Mouse (Mus musculus): Measurements from ENCODE around the gene Extl2. TPM values are rescaled to one million over a fixed set of nuclear protein-coding genes. Genes with fewer than 3 reads are reported as not detected.

The Extl2 gene
- polyA plus RNA-seq, 1 experiment, result 6.0 TPM

DNA sequence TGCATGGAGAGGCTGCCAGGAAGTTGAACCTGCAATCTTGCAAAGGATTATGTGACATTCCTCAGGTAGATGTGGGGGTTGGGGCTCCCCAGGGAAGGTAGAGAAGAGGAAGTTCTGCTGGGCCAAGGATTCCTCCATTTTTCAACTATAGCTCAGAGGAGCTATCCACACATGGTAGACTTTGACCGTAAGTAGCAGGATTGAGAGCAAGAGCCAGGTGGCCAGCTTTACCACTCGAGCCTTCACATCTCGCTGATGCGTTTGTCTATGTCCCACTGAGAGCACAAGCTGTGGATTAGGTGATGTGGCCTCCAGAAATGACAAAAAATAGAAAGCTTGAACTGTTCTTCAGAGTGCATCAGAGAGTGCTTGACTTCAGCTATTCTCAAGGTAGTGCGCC lies 11.9 kb downstream of the Extl2 start:
- TF ChIP-seq CTCF (IDR thresholded peaks at IDR 0.05; ENCODE audit: borderline replicate concordance, control insufficient read depth, extremely low read depth, insufficient read depth, low read length, poor library complexity), result no peak
- no peak for TF ChIP-seq POLR2A (IDR thresholded peaks at IDR 0.05; ENCODE audit: control insufficient read depth, extremely low read depth, insufficient read depth, low read length, poor library complexity)
- Histone ChIP-seq H3K4me1 (replicated peaks; ENCODE audit: control insufficient read depth, insufficient read depth, low read length) (no peaks in the 10 kb centered on the region), H3K27me3 (ENCODE audit: control insufficient read depth, insufficient read depth, low read length) (no peaks in the 10 kb centered on the region), H3K4me3 (ENCODE audit: control insufficient read depth, insufficient read depth, low read length) (no peak overlapping the region), H3K36me3 (ENCODE audit: control insufficient read depth, insufficient read depth, low read length) (no peaks in the 10 kb centered on the region), H3K27ac (ENCODE audit: control insufficient read depth, insufficient read depth, low read length) (no peak overlapping the region)
- no peak for DNase-seq
- WGBS, result 98% methylated on average over 5 of the region's 5 CpGs

DNA sequence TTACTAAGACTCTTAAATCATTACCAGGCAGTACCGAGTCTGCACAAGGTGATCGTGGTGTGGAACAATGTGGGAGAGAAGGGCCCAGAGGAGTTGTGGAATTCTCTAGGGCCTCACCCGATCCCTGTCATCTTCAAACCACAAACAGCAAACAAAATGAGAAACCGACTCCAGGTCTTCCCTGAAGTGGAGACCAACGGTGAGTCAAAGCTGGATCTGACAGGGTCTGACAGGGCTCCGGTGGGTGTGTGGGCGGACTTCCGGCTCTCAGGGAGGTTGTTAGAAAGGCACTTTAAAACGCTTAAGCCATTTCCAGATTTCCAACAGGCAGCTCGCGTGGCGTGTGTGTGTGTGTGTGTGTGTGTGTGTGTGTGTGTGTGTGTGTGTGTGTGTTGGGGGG lies 17.0 kb downstream of the Extl2 start:
- TF ChIP-seq POLR2A (IDR thresholded peaks at IDR 0.05; ENCODE audit: control insufficient read depth, extremely low read depth, insufficient read depth, low read length, poor library complexity) (no peak), CTCF (IDR thresholded peaks at IDR 0.05; ENCODE audit: borderline replicate concordance, control insufficient read depth, extremely low read depth, insufficient read depth, low read length, poor library complexity) (no peak)
- no peak overlapping the region for H3K4me3 ChIP-seq (ENCODE audit: control insufficient read depth, insufficient read depth, low read length)
- no peaks in the 10 kb centered on the region for H3K4me1 ChIP-seq (replicated peaks; ENCODE audit: control insufficient read depth, insufficient read depth, low read length)
- DNase-seq, result no peak
- no peaks in the 10 kb centered on the region for H3K27me3 ChIP-seq (ENCODE audit: control insufficient read depth, insufficient read depth, low read length)
- no peaks in the 10 kb centered on the region for H3K36me3 ChIP-seq (ENCODE audit: control insufficient read depth, insufficient read depth, low read length)
- 96% methylated on average over 12 of the region's 12 CpGs for WGBS
- H3K27ac ChIP-seq (ENCODE audit: control insufficient read depth, insufficient read depth, low read length), result no peak overlapping the region

DNA sequence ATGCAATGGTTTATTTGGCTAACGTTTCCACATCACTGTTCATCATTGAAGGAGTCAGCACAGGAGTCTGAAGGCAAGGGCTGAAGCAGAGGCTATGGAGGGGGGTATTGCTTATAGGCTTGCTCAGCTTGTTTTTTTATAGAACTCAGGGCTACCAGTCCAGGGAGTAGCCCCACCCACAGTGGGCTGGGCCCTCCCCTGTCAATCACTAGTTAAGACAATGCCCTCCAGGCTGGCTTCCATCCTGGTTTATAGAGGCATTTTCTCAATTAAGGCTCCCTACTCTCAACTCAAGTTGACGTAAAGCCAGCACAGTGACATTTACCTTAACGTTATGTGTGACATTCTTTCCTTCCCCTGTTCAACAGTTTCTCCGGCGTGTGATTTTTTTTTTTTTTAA lies 17.4 kb downstream of the Extl2 start:
- Histone ChIP-seq H3K4me1 (replicated peaks; ENCODE audit: control insufficient read depth, insufficient read depth, low read length) (no peaks in the 10 kb centered on the region), H3K4me3 (ENCODE audit: control insufficient read depth, insufficient read depth, low read length) (no peak overlapping the region), H3K27me3 (ENCODE audit: control insufficient read depth, insufficient read depth, low read length) (no peaks in the 10 kb centered on the region), H3K36me3 (ENCODE audit: control insufficient read depth, insufficient read depth, low read length) (no peaks in the 10 kb centered on the region), H3K27ac (ENCODE audit: control insufficient read depth, insufficient read depth, low read length) (no peak overlapping the region)
- WGBS, result 94% methylated on average over 5 of the region's 5 CpGs
- no peak for DNase-seq
- no peak for TF ChIP-seq CTCF (IDR thresholded peaks at IDR 0.05; ENCODE audit: borderline replicate concordance, control insufficient read depth, extremely low read depth, insufficient read depth, low read length, poor library complexity)
- no peak for TF ChIP-seq POLR2A (IDR thresholded peaks at IDR 0.05; ENCODE audit: control insufficient read depth, extremely low read depth, insufficient read depth, low read length, poor library complexity)

DNA sequence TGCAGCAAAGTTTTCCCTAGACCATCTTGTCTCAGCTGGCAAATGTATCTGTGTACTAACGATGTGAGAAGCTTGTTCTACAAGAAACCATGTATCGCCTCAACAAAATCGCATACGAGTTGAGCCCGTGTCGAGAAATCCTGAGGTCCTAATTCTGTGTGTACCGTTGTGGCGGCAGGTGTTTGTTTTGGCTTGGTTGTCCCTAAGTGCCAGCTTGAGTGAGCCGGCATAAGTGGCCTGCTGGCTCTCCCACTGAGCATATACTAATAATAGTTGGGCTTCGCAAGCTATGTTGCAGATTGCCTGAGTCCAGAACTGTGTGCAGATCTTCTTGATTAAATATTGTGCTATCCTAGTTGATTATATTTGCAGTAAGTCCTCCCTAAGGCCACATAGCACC lies 18.4 kb downstream of the Extl2 start:
- no peak for TF ChIP-seq POLR2A (IDR thresholded peaks at IDR 0.05; ENCODE audit: control insufficient read depth, extremely low read depth, insufficient read depth, low read length, poor library complexity)
- TF ChIP-seq CTCF (IDR thresholded peaks at IDR 0.05; ENCODE audit: borderline replicate concordance, control insufficient read depth, extremely low read depth, insufficient read depth, low read length, poor library complexity), result no peak
- H3K4me1 ChIP-seq (replicated peaks; ENCODE audit: control insufficient read depth, insufficient read depth, low read length), result peaks cover 4% of the 10 kb centered on the region
- DNase-seq, result no peak
- no peak overlapping the region for H3K27ac ChIP-seq (ENCODE audit: control insufficient read depth, insufficient read depth, low read length)
- WGBS, result 96% methylated on average over 10 of the region's 10 CpGs
- no peaks in the 10 kb centered on the region for H3K27me3 ChIP-seq (ENCODE audit: control insufficient read depth, insufficient read depth, low read length)
- no peak overlapping the region for H3K4me3 ChIP-seq (ENCODE audit: control insufficient read depth, insufficient read depth, low read length)
- no peaks in the 10 kb centered on the region for H3K36me3 ChIP-seq (ENCODE audit: control insufficient read depth, insufficient read depth, low read length)

GRCm38 (mm10) chr3:116026996-116027395 lies 19.7 kb downstream of the Extl2 start:
- Histone ChIP-seq H3K27me3 (ENCODE audit: control insufficient read depth, insufficient read depth, low read length) (no peaks in the 10 kb centered on the region), H3K4me1 (replicated peaks; ENCODE audit: control insufficient read depth, insufficient read depth, low read length) (peaks cover 4% of the 10 kb centered on the region), H3K27ac (ENCODE audit: control insufficient read depth, insufficient read depth, low read length) (no peak overlapping the region), H3K36me3 (ENCODE audit: control insufficient read depth, insufficient read depth, low read length) (no peaks in the 10 kb centered on the region), H3K4me3 (ENCODE audit: control insufficient read depth, insufficient read depth, low read length) (no peak overlapping the region)
- no peak for DNase-seq
- 97% methylated on average over 20 of the region's 20 CpGs for WGBS
- TF ChIP-seq POLR2A (IDR thresholded peaks at IDR 0.05; ENCODE audit: control insufficient read depth, extremely low read depth, insufficient read depth, low read length, poor library complexity) (no peak), CTCF (IDR thresholded peaks at IDR 0.05; ENCODE audit: borderline replicate concordance, control insufficient read depth, extremely low read depth, insufficient read depth, low read length, poor library complexity) (no peak)

GRCm38 (mm10) chr3:116030152-116030788 lies 23.0 kb downstream of the Extl2 start:
- peaks cover 4% of the 10 kb centered on the region for H3K4me1 ChIP-seq (replicated peaks; ENCODE audit: control insufficient read depth, insufficient read depth, low read length)
- no peaks in the 10 kb centered on the region for H3K27me3 ChIP-seq (ENCODE audit: control insufficient read depth, insufficient read depth, low read length)
- TF ChIP-seq CTCF (IDR thresholded peaks at IDR 0.05; ENCODE audit: borderline replicate concordance, control insufficient read depth, extremely low read depth, insufficient read depth, low read length, poor library complexity) (no peak), POLR2A (IDR thresholded peaks at IDR 0.05; ENCODE audit: control insufficient read depth, extremely low read depth, insufficient read depth, low read length, poor library complexity) (no peak)
- no peak for DNase-seq
- no peak overlapping the region for H3K4me3 ChIP-seq (ENCODE audit: control insufficient read depth, insufficient read depth, low read length)
- no peaks in the 10 kb centered on the region for H3K36me3 ChIP-seq (ENCODE audit: control insufficient read depth, insufficient read depth, low read length)
- no peak overlapping the region for H3K27ac ChIP-seq (ENCODE audit: control insufficient read depth, insufficient read depth, low read length)
- 16% methylated on average over 11 of the region's 11 CpGs for WGBS
